Mouse (Mus musculus): ENCODE measurements around the gene Galns.

Gene Galns

GRCm38 (mm10) chr8:122546066-122546755, 65.1 kb downstream of the Galns start:
- no peak for DNase-seq (ENCODE audit: low spot score in 2 of 2)

GRCm38 (mm10) chr8:122544138-122544537, 67.1 kb downstream of the Galns start:
- no peak for DNase-seq (ENCODE audit: low spot score in 2 of 2)

GRCm38 (mm10) chr8:122538310-122539076, 72.8 kb downstream of the Galns start:
- no peak for DNase-seq (ENCODE audit: low spot score in 2 of 2)

GRCm38 (mm10) chr8:122537812-122538211, 73.5 kb downstream of the Galns start:
- no peak for DNase-seq (ENCODE audit: low spot score in 2 of 2)

GRCm38 (mm10) chr8:122537033-122537432, 74.2 kb downstream of the Galns start:
- DNase-seq (ENCODE audit: low spot score in 2 of 2): peak; percentile 73 to 82

GRCm38 (mm10) chr8:122531312-122531711, 80.0 kb downstream of the Galns start:
- no peak for DNase-seq (ENCODE audit: low spot score in 2 of 2)

- DNase-seq (ENCODE audit: low spot score in 2 of 2): no peak
Measured at GRCm38 (mm10) chr8:122529159-122529558, 82.1 kb downstream of the Galns start.
